Mouse (Mus musculus): Measurements from ENCODE around the gene Rab3b.
A peak's percentile ranks its signal among the peaks of the same experiment; 100 is the strongest.
"Not testable (repeated sequence)": the region's sequence is repeated elsewhere in the genome, so short reads cannot be mapped to it uniquely, and the experiment has no call there.

Gene Rab3b

GRCm38 (mm10) chr4:108890876-108891275 lies 12.0 kb downstream of the Rab3b start:
- DNase-seq (ENCODE audit: low spot score in 2 of 2) = peak; percentile 29 to 31

DNA sequence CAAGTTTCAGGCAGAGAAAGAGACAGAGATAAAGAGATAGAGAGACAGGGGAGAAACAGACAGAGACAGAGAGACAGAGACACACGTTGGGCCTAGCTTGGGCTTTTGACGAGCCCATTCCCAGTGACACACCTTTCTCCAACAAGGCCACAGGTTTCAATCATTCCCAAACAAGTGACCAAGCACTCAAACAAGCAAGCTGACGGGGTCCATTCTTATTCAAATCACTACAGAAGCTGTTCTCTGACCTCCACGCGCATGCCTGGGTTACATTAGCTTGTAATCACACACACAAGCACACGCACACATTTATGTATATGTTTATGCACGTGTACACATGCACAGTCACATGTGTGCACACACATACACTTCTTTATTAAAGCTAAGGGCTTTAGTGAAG lies 21.6 kb downstream of the Rab3b start:
- no peak for DNase-seq (ENCODE audit: low spot score in 2 of 2)

- no peak for DNase-seq (ENCODE audit: low spot score in 2 of 2)
Observed at GRCm38 (mm10) chr4:108902886-108903285, 24.0 kb downstream of the Rab3b start.

GRCm38 (mm10) chr4:108903346-108903745 lies 24.5 kb downstream of the Rab3b start:
- DNase-seq (ENCODE audit: low spot score in 2 of 2) = no peak

GRCm38 (mm10) chr4:108904076-108904475 lies 25.2 kb downstream of the Rab3b start:
- DNase-seq (ENCODE audit: low spot score in 2 of 2) = no peak

- no peak for DNase-seq (ENCODE audit: low spot score in 2 of 2)
Observed at GRCm38 (mm10) chr4:108904790-108905189, 25.9 kb downstream of the Rab3b start.

- peak; percentile 46 to 60 for DNase-seq (ENCODE audit: low spot score in 2 of 2)
Observed at GRCm38 (mm10) chr4:108905859-108906258, 27.0 kb downstream of the Rab3b start.

GRCm38 (mm10) chr4:108907475-108907874 lies 28.6 kb downstream of the Rab3b start:
- DNase-seq (ENCODE audit: low spot score in 2 of 2) = no peak

- no peak for DNase-seq (ENCODE audit: low spot score in 2 of 2)
Observed at GRCm38 (mm10) chr4:108909872-108910425, 31.1 kb downstream of the Rab3b start.

DNA sequence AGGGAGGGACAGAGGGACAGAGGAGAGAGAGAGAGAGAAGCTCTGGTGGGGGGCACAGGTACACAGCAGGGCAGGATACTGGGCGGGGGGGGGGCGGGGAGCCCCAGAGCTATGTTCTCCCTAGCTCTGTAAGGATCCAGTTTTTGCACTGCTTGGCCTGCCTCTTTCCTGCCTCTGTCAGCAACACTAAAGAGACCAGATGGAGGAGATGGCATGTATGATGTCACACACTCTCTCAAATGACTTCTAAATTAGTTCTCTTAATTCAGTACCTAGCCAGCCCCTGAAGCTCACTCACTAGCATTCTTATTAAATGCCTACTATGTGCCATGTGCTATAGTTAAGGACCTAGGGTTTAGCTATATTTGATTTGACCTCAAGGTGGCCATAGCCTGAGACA lies 33.0 kb downstream of the Rab3b start:
- no peak for DNase-seq (ENCODE audit: low spot score in 2 of 2)

DNA sequence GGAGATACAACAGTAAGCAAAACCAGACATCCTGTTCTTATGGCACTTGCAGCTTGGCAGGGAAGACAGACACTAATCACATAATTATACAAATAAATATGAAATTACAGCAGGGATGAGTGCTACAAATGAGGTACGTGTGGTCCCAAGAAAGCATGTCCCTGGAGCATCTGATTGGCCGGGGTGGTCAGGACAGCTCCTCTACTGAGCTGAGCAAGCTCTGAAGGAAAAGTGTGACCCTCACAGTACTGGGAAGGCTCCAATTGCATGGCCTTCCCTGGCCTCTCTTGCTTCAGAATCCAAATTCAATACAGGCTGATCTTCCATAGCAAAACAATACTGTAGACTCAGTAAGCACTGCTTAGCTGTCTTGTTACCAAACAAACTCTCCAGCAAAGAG lies 34.3 kb downstream of the Rab3b start:
- no peak for DNase-seq (ENCODE audit: low spot score in 2 of 2)

- DNase-seq (ENCODE audit: low spot score in 2 of 2) = no peak
Observed at GRCm38 (mm10) chr4:108914391-108914790, 35.5 kb downstream of the Rab3b start.

DNA sequence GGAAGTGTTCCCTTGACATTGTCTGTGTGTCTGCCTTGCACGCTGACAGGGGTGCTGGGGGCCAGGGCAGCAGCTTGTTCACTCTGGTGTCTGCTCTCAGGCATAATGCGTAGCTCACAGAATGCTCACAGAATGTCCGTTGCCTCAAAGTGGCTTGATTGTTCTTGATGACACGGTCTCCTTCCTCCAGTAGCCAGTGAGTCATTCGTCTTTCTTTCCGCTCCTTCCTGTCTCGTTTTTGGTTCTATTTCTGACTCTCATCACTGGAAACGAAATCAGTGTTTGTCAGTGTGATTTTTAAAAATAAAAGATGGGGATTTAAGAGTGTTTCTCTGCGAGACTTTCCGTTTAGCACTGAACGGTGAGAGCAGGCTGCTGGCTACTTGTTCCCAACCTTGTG lies 36.2 kb downstream of the Rab3b start:
- peak in 1 of 2 experiments; percentile 36 for DNase-seq (ENCODE audit: low spot score in 2 of 2)

DNA sequence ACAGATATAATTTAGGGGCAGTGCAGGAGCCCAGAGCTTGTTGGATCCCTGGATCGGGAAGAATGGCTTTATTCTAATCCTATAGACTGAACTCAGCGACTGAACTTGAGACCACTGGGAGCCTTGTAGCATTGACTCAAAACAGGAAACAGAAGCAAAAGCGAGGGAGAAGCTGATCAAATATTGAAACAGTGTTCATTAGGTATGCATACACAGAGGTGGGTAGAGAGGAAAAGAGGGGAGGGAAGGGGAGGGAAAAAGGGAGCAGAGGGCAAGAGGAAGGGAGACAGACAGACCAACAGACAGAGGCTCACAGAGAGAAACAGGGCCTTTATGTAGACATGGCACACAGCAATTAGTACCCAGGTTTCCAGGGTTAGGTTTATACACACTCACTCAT lies 38.8 kb downstream of the Rab3b start:
- no peak for DNase-seq (ENCODE audit: low spot score in 2 of 2)

- not testable (repeated sequence) for DNase-seq (ENCODE audit: low spot score in 2 of 2)
Observed at GRCm38 (mm10) chr4:108927945-108928344, 49.1 kb downstream of the Rab3b start.

- DNase-seq (ENCODE audit: low spot score in 2 of 2) = no peak
Observed at GRCm38 (mm10) chr4:108933163-108933562, 54.3 kb downstream of the Rab3b start.

DNA sequence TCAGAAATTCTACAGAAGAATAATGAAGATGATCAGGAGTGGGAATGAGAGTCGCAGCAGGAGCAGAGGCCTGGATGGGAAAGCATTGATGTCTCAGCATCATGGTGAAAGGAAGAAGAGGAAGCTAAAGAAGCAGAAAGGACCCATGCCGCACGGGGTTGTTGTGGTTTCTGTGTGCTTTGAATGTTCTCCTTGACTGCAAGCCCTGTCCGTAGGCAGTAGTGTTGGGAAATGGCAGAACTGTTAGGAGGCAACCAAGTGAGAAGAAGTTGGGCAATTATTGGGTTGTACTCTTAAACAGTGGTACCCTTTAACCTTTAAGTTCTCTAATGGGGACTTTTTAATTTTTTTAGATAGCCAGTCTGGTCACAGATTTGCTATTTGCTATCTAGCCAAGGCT lies 56.0 kb downstream of the Rab3b start:
- no peak for DNase-seq (ENCODE audit: low spot score in 2 of 2)

DNA sequence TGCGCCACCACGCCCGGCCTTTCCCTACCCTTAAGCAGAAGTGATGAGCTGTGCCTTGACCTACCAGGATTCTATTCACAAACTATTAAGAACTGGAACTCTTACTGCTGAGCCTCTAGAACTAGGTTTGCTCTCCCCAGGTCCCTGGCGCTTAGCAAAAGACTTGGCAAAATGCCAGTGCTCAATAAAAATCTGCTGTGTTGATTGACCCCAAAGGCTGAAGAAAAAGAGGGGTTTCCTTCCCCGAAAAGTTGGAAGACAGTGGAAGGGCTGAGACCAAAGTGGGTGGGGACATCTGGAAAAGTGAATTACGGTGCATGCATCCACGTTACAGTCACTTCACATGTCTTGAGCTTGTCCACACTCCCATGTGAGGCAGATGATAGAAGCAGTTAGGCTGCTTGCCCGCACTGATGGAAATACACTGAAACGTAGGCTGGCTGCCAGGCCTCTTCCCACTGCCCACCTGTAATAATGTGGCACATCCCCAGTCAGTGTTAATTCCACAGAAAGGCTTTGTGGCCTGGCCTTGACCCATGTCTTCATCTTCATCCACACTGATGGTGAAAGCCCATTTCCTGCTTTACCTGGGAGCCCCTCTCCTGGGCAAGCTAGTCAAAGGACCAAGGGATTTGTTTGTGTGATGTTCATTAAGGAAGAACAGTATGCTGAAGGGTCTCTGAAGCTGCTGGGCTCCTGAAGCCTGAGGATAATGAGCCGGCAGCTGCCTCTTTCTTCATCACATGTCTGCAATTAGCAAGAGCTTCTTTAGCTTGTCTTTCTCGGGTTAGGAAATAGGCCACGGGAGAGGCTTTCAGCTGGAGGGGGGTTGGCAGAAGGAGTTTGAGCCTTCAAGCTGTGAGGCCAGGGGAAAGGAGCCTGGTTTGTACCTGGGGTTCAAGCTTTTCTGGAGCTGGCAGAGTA lies 59.2 kb downstream of the Rab3b start:
- DNase-seq (ENCODE audit: low spot score in 2 of 2) = peak; percentile 61 to 76

DNA sequence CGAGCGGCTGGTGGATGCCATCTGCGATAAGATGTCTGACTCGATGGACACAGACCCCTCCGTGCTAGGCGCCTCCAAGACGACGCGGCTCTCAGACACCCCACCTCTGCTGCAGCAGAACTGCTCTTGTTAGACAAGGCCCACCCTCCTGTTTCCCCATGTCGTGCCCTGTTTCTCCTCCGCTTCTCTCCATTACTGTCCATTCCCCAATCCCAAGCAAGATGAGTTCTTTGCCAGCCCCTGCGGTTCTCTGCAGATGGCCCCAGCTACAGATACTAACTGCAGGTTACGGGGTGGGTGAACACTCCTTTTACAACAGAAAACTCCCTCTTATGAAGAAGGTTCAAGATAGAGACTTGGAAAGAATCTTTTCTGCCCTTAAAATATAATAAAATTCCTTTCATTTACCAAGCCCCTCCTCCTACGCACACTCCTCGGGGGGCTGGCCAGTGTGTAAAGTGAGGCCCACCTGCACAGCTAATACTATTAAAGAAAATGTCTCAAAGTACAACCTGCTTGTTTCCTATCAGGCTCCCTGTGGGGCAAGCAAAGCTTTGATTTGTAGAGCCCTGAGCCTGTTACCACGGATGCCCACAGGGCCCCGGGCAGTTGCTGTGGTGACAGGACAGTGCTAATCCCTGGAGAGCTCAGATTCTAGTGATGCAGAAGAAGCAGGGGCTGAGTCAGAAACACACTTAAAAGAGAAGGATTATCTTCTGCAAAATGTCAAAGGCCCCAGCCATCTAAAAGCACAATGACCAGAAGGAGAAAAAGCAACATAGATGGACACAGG lies 62.0 kb downstream of the Rab3b start:
- DNase-seq (ENCODE audit: low spot score in 2 of 2) = no peak

DNA sequence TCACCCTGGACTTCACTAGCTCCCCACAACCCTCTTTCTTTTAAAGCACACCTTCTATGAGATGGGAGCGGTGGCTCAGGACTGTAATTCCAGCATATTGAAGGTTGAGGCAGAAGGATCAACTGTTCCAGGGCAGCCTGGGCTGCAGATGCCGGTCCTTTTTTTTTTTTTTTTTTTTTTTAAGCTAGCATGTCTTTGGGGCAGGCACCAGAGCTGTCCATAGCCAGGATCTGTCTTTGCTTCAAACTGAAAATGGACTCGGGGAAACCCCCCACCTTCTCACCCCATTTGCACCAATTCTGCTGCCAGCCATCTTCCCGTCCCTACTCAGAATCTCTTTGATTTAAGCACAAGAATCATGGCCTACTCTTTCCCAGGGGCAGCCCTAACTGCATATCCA lies 63.3 kb downstream of the Rab3b start:
- no peak for DNase-seq (ENCODE audit: low spot score in 2 of 2)

GRCm38 (mm10) chr4:108942986-108943720 lies 64.3 kb downstream of the Rab3b start:
- DNase-seq (ENCODE audit: low spot score in 2 of 2) = no peak

DNA sequence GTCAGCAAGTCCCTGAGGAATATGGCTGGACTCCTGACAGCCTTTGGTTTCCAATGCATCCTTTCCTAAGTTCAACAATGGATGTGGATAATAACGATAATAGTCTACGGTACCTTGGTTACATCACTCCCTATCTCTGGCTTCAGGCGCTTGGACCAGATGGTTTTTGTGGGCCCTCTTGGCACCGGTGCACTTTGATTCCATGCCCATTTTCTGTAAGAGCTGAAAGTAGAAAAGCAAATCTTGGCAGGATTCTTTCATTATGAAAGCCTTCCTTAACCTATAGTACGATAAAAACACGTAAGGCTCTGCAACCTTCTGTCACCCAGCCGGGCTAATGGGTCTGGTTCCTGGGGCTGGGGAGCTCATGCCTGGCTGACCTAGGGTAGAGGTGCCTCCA lies 70.3 kb downstream of the Rab3b start:
- DNase-seq (ENCODE audit: low spot score in 2 of 2) = peak; percentile 57 to 65

Measured in right cerebral cortex, adult 2 months (tissue).